Mouse (Mus musculus) ZHBTc4 (cell line): ENCODE results near the gene Med27.

Experiments used
- DNase-seq: peaks from one replicate; pipeline ENCODE4 v3.0.0-alpha.2; 2011; ENCODE audit warnings: low read depth, low spot score

Med27 gene

DNA sequence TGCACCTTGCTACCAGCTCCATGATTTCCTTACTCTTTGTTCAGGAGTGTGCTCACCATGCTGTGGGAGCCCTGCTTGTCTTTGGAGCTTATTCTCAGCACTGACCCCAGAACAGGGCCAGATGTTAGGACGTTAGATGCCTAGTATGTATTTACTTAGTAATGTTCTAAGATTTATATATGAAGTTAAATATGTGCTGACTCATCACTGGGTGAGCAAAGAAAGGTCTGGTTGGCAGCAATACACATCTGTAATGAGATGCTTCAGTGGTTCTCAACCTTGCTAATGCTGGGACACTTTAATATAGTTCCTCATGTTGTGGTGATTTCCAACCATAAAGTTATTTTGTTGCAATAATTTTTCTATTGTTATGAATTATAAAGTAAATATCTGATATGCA is 45.4 kb downstream of the Med27 start:
- no peak for DNase-seq

DNA sequence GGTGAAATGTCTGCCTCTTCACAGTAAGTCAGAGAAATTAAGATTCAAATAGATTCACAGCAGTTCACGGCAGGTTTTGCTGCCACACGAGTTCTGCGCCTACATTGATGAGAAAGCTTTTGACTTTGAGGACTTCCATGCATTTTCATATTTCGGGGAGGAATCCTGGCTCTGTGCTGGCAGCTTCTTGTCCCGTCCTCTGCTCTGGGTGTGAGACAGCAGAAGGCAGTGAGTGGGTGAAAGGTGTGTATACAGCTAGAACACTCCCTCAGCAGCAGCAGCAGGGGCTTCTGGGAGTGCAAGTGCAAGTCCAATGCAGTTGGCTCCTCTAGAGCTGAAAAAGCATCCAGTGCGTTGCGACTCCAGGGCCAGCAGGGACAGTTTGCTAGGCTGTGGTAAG is 53.6 kb downstream of the Med27 start:
- DNase-seq = no peak

DNA sequence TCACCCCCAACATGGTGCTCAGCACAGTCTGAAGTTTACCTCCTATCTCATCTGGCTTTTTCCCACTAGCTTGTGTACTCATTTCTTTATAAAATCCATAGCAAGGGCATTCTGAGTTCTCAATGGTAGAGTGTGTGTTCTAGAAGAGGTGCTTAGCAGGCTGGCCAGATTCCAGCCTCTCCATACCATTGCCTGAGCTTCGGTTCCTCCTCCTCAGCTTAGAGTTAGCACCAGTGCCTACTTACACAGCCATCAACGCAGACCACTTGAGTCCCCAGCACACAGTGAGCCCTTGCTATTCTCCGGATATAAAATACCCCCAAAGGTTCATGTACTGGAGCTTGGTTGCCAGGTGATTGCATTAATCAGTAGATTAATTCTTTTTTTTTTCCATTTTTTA is 54.2 kb downstream of the Med27 start:
- no peak for DNase-seq

DNA sequence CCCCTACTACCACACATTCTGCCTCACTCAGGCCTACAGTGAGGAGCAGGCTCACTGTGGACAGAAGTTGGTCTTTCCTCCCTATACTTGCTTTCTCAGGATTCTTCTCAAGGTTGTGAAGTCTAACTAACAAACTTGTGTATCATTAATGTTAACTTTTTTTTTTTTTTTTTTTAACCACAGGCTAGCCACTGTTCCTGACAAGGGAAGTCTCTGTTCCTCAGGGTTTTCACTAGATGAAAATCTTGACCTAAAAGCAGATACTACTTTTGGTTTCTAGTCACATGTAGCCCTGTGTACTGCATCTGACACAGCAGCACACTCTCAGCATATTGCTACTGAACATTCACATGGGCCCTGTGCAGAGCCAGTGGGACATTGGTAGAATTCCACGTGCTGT is 55.2 kb downstream of the Med27 start:
- DNase-seq = no peak

DNA sequence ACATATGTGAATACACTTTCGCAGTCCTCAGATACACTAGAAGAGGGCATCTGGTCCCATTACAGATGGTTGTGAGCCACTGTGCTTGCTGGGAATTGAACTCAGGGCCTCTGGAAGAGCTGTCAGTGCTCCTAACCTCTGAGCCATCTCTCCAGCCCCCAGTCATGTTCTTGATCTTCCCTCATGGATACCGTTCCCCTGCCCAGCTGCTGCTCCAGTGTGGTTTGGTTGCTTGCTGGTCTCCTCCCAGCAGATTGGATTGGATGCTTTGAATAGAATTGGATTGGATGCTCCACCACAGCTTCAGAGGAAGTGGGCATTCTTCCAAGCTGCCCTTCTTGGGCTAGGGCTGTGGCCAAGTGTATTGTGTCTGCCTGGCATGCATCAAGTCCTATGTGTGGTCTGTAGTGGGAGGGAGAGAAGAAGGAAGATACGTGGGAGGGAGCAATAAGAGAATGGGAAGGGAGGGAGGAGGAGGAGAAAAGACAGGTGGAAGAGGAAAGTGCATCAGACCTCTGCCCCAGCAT is 56.0 kb downstream of the Med27 start:
- no peak for DNase-seq

DNA sequence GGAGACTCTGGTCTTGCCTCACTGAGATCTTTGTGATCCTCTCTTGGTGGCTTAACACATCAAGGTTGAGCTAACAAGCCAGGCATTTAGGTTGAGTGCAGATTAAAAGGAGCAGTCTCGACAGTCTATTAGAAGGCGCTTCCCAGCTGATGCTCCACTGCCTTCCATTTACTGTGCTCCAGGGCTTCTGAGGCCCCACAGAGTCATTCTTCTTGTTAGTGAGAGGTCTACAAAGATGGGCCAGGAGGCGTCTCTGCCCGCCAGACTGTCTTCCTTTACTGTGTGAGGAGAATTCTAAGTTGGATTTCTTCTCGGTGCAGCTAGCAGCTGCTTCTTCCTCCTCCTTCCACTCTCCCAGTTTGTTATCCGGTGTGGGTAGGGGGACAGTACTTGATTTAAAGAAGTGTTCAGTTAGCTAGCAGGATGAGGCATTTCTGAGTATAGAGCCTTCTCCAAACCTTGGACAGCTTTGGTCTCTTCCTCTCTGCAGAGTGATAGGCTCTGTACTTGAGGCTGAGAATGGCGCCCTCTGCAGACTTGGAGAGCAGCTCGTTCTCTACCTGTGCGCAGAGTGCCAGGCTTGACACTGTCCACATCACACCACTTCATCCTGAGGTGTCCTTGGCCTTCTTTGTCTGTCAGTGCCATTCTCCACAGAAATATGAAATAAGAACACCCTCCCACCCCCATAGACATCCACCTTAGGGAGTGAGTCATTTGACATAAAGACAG is 57.3 kb downstream of the Med27 start:
- DNase-seq = peak; percentile 39

DNA sequence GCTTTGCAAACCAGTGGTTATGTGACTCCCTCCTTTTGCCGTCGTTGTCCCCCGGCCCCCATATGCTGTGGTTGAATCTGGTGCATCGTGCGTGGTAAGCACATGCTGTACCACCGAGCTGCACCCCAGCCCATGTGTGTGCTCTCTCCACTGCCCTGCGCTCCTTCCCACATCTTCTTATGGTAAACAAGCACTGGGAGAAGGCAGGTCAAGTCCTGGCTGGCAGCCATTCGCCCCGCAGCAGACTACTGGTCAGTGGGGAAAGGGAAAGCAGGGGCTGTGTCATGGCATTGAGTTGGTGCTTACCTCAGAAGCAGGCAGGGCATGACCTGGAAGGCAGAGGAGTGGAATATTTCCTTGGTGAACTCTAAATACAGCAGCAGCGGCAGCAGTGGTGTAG is 58.3 kb downstream of the Med27 start:
- DNase-seq = no peak

DNA sequence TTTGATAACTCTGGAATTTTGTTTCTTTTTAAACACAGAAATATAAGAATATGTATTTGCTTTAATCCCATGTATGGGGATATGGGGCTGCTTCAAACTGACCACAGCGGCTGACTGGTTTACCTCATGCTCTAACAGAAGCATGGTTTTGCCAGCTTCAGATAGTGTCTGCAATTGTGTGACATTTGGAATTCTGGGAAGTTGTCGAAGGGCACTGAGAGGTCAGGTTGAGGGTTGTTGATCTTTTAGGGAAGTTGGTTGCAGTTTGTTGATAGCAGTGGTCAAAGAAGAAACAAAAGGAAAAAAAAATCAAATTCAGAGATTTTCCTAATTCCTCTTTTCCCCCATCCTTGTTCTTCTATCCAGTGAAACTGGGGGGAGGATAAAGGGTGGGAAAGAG is 59.2 kb downstream of the Med27 start:
- DNase-seq = no peak

DNA sequence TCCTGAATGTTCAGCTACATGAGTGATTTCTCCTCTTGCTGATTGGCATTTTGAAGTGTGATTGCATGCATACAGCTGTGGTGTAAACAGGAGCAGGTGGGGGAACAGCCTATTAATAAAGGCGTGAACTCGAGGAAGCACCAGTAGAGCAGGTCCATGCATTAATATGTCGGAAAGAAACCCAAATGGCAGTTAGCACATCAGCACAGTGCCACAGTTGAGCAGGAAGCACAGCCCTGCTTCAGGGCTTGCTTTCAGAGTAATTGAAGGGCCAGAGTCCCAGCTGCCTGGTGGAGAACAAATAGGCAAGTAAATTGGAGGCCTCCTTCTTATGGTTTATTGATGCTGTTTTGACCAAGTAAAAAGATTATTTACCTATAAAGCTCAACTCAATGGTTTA is 60.7 kb downstream of the Med27 start:
- DNase-seq = no peak

DNA sequence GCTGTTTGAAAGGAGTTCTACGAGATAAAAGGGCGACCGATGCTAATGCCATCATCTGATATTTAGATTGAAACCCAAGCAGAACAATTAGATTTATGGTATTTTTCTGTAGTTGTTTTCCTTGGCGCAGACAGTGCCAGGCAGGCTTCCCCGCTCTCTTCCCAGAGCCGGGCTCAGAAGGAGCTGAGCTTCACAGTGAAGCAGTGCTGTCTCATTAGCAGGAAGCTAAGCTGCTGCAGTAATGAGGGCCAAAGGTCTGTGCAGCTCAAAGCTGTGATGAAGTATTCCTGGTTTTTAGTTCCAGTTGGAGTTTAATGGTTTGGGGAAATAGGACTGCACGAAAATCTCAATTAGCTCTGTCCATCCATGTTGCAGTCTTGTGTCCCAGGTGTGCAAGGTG is 61.1 kb downstream of the Med27 start:
- no peak for DNase-seq

DNA sequence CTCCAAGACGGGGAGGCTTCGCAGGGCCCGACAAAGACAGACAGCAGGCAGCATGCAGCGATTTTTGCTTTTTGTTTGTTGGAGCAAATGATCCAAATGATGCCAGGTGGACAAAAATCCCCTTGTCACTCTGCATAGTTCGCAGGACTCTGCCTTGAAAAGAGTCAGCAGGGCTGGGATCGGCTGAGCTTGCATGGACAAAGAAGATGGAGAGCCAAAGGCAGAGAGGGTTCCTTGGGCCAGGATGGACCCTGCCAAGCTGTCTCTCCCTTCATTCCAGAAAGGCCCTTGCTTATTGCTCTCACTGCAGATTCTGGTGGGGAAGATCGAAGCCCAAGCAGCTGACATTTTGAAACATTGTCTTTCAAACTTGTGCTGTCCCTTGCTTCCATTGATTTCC is 64.3 kb downstream of the Med27 start:
- DNase-seq = no peak

DNA sequence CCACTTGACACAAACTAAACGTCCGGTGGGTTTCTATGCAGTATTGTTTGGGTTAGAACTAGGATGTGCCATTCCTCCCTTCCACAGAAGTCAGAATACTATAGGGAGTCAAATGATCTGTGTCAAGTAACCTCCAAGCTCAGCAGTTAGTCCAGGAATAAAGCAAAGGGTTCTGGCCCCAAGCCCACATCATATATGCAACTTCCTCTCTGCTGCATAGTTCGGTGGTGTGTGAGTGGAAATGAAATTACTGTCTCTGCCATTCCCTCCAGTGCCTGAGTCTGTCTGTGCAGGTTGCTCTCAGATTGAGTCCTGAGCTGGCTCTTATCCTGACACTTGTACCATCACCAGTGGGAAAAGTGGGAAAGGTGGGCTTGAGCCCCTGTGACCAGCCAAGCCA is 65.8 kb downstream of the Med27 start:
- no peak for DNase-seq

DNA sequence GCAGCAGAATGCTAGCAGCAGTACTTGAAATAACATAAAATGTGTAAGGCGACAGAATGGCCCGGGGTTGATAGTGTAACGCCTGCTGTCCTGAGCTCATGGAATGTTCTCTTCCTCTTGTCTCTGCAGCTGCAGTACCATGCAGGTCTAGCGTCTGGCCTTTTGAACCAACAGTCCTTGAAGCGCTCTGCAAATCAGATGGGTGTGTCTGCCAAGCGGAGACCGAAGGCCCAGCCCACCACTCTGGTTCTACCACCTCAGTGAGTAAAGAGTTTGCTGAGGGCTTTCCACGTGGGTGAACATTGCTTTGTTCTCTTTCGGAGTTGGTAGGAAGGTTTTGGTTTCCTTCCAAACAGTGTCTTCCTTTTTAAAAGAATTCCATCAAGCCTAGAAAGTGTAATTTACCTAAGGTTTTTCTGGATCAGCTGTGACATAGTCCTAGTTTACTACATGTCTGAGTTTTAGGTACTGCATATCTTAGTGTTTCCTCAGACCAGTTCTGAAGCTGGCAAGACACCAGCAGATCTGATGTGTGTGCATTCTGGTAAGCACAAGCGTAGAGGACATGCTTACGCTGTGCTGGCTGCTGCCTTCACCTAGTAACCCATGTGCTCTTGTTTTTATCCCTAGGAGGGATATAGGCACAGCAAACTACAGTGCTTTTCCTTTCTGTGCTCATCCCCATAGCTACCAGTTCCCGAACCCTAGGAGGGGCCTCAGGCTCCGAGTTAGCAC is 66.8 kb downstream of the Med27 start:
- peak; percentile 50 for DNase-seq

DNA sequence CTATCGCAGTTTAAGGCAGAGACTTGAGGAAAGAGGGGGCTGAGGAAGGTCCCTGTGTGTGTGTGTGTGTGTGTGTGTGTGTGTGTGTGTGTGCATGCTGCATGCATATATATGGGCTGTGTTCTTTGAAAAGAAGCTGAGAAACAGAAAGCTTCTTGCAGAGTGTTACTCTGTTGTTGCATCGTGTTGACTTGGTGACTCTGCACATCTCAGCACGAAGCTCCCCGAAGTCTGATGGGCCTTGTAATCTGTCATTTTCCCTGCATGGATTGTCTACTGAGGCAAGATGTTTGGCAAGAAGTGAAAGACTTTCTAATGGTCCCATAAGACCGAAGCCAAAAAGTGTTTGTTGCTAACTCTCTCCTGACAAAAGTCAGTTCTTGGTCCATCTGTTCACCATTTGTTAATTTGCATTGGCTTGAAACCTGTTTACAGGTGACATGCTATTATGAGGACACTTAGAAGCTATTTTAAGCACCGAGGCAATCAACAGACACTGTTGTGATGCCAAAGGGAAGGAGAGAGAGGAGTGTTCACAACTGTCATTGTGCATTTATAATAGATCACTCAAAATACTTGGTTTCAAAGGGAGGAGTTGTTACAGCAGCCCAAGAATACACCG is 68.3 kb downstream of the Med27 start:
- peak; percentile 35 for DNase-seq

DNA sequence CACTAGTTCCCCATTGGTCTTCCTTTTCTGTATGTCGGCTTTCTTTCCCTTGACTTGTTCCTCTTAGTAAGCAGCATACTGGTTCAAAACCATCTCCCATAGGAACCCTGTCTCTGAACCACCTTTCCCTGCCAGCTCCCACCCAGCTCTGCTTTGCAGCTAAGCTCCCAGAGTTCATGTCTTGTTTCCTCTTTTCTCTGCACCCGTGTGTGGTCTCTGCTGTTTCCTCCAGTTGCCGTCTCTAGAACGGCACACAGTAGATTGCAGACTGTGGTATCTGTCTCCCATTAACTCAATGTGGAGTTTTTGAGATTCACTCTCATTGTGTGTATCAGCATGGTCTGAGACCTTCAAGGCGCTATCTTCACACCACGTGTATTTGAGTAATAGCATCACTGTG is 71.9 kb downstream of the Med27 start:
- DNase-seq = no peak

DNA sequence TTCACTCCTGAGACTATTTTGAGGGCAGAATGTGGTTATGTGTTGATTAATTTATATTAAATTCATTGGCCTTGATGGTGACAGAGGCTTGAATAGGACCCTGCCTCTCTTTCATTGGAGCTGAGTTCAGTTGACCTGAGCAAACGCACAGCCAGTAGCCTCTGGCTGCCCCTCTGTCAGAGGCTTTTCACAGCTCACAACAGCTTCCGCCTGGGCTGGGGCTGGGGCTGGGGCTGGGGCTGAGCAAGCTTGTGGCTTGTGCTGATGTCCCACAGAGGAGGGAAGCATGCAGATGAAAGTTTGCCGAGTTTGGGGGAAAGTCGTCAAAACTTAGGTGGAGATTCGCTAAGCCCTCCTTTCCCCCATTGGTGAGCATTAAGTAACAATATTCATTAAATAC is 72.8 kb downstream of the Med27 start:
- DNase-seq = no peak

DNA sequence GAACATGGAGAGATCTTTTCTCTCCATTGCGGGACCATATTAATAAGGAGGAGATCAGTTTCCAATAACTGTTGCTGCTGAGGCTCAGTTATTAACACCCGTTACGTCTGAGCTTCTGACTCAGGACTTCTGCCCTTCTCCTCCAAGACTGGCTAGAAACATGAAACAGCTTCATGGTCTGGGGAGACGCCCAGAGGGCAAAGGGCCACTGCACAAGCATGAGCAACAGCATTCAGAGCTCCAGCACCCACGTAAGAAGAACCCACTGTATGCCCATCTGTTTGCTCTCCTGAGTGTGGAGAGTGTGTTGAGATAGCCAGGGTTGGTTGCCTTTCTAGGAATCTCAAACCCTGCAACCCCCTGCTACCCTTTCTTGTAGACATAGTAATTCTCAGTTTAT is 73.3 kb downstream of the Med27 start:
- DNase-seq = no peak

DNA sequence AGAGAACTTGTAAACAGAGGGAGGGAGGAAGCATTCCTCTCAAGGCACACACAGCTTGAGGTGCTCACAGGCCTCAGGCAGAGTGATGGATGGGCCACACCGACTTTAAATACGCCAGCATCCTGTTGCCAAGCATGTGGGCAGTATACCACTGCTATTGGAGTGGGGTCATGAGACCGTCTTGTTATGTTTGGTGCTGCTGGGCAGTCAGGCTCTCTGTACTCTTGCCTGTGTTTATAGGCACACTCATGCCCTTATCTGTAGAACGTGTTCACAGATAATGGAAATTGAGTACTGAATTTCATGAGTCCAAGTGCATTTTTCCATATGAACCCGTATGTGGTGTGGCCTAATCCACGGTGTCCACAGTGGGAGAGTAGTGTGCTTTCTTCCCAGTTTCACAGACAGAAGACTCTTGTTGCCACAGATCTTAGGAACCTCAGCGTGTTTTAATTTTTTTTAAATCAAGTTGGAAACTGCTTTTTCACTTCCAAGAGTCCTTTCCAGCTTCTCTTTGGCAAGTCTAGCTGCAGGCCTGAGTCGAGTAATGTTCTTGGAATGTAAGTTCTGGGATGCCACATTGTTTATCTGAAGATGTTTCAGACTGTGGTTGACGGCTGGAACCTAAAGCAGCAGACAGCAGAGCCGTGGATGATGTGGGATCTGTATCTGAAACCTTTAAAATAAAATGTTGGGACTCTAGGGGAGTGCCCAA is 75.7 kb downstream of the Med27 start:
- DNase-seq = no peak

DNA sequence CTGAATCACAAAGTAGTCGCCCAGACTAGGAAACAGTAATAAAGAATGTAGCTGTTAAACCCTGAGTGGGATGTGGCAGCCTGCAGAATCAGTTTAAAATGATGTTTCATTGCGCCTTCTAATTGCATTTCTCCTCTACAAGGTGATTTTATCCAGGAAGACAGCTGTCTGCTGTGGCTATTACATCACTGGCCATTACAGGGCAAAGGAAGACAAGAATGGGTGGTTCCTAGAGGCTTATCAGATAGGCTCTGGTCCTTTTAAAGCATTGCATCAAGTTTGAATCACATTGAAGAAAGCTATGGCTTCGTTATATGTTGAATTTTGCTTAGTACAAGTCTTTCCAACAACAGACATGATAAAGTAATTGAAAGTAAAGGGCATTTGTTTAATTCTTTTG is 76.4 kb downstream of the Med27 start:
- no peak for DNase-seq

DNA sequence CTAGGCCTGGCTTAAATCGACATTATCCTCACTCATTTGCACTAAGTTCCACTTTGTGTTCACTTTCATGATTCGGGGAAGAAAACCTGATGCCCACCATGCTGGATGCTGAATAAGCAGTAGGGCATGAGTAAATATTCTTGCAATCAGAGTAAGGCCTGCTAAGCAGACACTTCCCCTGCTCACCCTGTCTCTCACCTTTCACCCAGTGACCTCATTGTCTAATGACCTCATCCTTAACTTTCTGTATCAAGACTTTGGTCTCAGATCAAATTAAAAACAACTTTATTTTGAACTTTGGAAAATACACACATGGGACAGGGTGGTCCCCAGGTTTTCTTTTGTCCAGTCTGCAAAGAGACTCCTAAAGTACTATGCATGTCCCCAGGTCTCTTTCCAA is 78.8 kb downstream of the Med27 start:
- DNase-seq = no peak

DNA sequence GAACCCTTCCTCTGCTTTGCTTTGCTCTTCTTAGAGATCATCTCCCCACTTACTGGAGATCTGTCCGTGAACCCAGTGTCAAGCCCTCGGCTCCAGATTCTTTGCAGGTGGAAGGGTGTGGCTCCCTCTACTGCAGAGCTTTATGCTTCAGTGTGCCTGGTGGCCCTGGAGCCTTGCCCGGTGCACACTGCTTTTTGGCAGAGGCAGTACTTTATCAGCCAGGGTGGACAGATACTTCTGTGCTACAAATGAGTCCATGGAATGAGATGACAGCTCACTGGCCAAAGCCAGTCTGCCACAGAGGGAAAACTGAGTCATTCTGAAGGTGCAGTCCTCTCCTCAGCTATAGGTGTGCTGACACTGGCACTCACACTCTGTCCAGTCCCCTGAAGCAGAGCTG is 80.1 kb downstream of the Med27 start:
- no peak for DNase-seq

DNA sequence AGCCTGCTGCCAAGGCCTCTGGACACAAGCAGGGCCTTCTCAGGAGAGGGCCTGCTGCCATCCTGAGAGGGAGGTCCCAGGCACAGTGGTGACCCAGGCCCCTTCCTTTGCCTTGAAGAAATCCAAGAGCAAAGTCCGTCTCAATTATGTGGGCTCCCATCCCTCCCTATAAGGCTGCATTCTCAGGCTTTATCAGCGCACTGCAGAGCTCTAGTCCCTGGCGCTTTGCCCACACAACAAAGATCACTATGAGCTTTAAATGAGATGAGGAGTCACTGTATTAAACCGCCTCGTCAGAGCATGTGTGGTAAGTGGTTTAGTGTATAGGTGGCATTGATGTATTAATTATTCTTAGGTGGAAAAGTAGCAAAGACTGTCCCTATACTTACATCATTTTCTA is 85.9 kb downstream of the Med27 start:
- no peak for DNase-seq
